Mouse (Mus musculus) forebrain, postnatal 0 days (tissue): ENCODE results near the gene Rtn2. TPM values are rescaled to one million over a fixed set of nuclear protein-coding genes. Genes with fewer than 3 reads are reported as not detected.

Experiments used
- ATAC-seq: fragments of 200-750 bp; cut with Nextera tagmentation; 2 replicates; pipeline ENCODE4 v1.8.0; 2017; ENCODE audit warnings: mild to moderate bottlenecking, moderate library complexity
- DNase-seq: peaks from one replicate; pipeline ENCODE4 v3.0.0-alpha.2; 2015
- H3K27ac ChIP-seq: fragments of 300-500 bp; sonication (generic); 2 replicates; pipeline ENCODE4 v1.5.1; 2014; ENCODE audit warnings: low read depth, mild to moderate bottlenecking, antibody characterized with exemption, low read length, moderate library complexity, mixed read lengths
- H3K27me3 ChIP-seq: fragments of 300-500 bp; sonication (generic); 2 replicates; pipeline ENCODE4 v1.6.1; 2014; ENCODE audit warnings: mild to moderate bottlenecking, low read length, mixed read lengths; ENCODE audit not compliant: insufficient read depth
- H3K36me3 ChIP-seq: fragments of 300-500 bp; sonication (generic); 2 replicates; pipeline ENCODE4 v1.6.1; 2014; ENCODE audit warnings: mild to moderate bottlenecking, moderate library complexity; ENCODE audit not compliant: insufficient read depth
- H3K4me1 ChIP-seq: fragments of 300-500 bp; sonication (generic); 2 replicates; pipeline ENCODE4 v1.6.1; 2014; ENCODE audit warnings: antibody characterized with exemption; ENCODE audit not compliant: insufficient read depth
- H3K4me2 ChIP-seq: fragments of 300-500 bp; sonication (generic); 2 replicates; pipeline ENCODE4 v1.6.1; 2014; ENCODE audit warnings: low read depth, mild to moderate bottlenecking, moderate library complexity
- H3K4me3 ChIP-seq: fragments of 300-500 bp; sonication (generic); 2 replicates; pipeline ENCODE4 v1.5.1; 2014; ENCODE audit warnings: low read depth, low read length, mixed read lengths
- H3K9ac ChIP-seq: fragments of 300-500 bp; sonication (generic); 2 replicates; pipeline ENCODE4 v1.6.1; 2014; ENCODE audit warnings: mild to moderate bottlenecking
- H3K9me3 ChIP-seq: fragments of 300-500 bp; sonication (generic); 2 replicates; pipeline ENCODE4 v1.6.1; 2016; ENCODE audit warnings: low read length
- CTCF ChIP-seq: sonication (generic); IDR thresholded peaks from 2 replicates; pipeline ENCODE4 v1.5.1; 2016; ENCODE audit warnings: antibody characterized with exemption, control low read depth, low read depth
- WGBS: fragments of 180-500 bp; shearing (Covaris S2); extraction: QIAGEN DNeasy Blood & Tissue Kit; methylation state at CpG from one replicate; pipeline ENCODE4 v1.1.7; 2014; 5-methylcytosine and 5-hydroxymethylcytosine counted together
- polyA plus RNA-seq: library from polyadenylated mRNA; unstranded; fragments of >200 nt; fragmentation: Nextera tagmentation; extraction: Ambion mirVana; gene quantifications from 2 replicates; pipeline ENCODE4 v1.2.1, GENCODE M21; 2015
- total RNA-seq: library from RNA; depleted of rRNA; stranded (reverse); fragments of >200 nt; gene quantifications from 2 replicates; pipeline ENCODE4 v1.2.3, GENCODE M21; 2014

The Rtn2 gene
- total and polyA plus RNA-seq, 2 experiments from 2014 or later: 126 to 154 TPM

- H3K27ac ChIP-seq: no peak overlapping the region
- peaks cover 19% of the 10 kb centered on the region for H3K27me3 ChIP-seq
- H3K4me1 ChIP-seq: peaks cover 11% of the 10 kb centered on the region
- H3K9me3 ChIP-seq: no peaks in the 10 kb centered on the region
- H3K9ac ChIP-seq: no peak overlapping the region; the same call in 1 of the 2 replicates
- H3K4me3 ChIP-seq: peak overlapping the region; percentile 29
- no peaks in the 10 kb centered on the region for H3K36me3 ChIP-seq
- no peak for DNase-seq
- no peak for TF ChIP-seq CTCF
- WGBS: 2% methylated on average over 48 of the region's 48 CpGs
- H3K4me2 ChIP-seq: peak overlapping the region; percentile 47
- no peak for ATAC-seq
Observed at GRCm38 (mm10) chr7:19304501-19305412, 22.3 kb downstream of the Rtn2 start.

GRCm38 (mm10) chr7:19305413-19305735 lies 22.9 kb downstream of the Rtn2 start:
- H3K4me2 ChIP-seq: peak overlapping the region; percentile 47; the same call in 1 of the 2 replicates
- H3K27me3 ChIP-seq: peaks cover 19% of the 10 kb centered on the region
- peaks cover 11% of the 10 kb centered on the region for H3K4me1 ChIP-seq
- no peak overlapping the region for H3K9ac ChIP-seq
- H3K4me3 ChIP-seq: peak overlapping the region; percentile 29; the same call in 1 of the 2 replicates
- no peaks in the 10 kb centered on the region for H3K36me3 ChIP-seq
- WGBS: 6% methylated on average over 6 of the region's 6 CpGs
- H3K9me3 ChIP-seq: no peaks in the 10 kb centered on the region
- no peak overlapping the region for H3K27ac ChIP-seq
- DNase-seq (no peak), ATAC-seq (no peak)
- no peak for TF ChIP-seq CTCF

GRCm38 (mm10) chr7:19305796-19306765 lies 23.7 kb downstream of the Rtn2 start:
- Histone ChIP-seq H3K4me1 (peaks cover 11% of the 10 kb centered on the region), H3K4me2 (no peak overlapping the region), H3K36me3 (no peaks in the 10 kb centered on the region), H3K9me3 (no peaks in the 10 kb centered on the region), H3K4me3 (no peak overlapping the region), H3K27me3 (peaks cover 19% of the 10 kb centered on the region), H3K27ac (no peak overlapping the region), H3K9ac (no peak overlapping the region)
- no peak for DNase-seq
- 46% methylated on average over 16 of the region's 16 CpGs for WGBS
- no peak for TF ChIP-seq CTCF
- ATAC-seq: no peak

GRCm38 (mm10) chr7:19306819-19307738 lies 24.7 kb downstream of the Rtn2 start:
- DNase-seq (no peak), ATAC-seq (no peak)
- Histone ChIP-seq H3K4me2 (peak overlapping the region; percentile 94; the same call in 1 of the 2 replicates), H3K4me3 (no peak overlapping the region), H3K36me3 (no peaks in the 10 kb centered on the region), H3K9me3 (no peaks in the 10 kb centered on the region), H3K27me3 (peaks cover 24% of the 10 kb centered on the region), H3K27ac (no peak overlapping the region), H3K9ac (no peak overlapping the region), H3K4me1 (peaks cover 11% of the 10 kb centered on the region)
- WGBS: 70% methylated on average over 25 of the region's 25 CpGs
- no peak for TF ChIP-seq CTCF

DNA sequence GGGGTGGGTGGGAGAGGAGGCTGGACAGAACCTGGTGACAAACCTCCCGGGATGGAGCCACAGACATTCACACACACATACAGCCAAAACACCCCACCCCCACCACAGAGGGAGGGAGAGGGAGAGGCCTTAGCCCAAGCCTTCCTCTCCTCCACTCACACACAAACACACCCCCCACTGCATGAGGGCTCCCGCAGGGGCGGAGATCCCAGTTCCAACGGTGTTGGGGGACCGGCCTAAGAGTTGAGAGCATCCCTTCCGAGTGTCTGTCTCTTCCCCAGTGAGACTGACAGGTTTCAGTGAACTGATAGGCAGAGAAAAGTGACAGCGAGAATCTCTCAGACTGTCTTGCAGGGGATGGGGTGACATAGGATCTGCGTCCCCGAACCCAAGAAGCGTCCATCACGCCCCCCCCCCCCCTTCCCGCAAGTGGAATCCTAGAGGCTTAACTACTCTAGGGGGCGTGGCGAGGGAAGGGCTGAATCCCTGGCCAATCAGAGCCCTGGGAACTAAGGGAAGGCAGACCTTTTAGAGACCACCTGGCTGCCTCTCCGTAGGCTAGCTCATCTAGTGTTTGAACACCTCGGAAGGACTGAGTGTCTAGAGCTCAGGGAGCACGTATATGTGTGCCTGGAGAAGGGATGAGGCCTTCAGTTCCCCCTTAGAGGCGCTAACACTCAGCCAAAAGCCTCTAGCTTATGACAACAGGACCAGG lies 25.5 kb downstream of the Rtn2 start:
- WGBS: 6% methylated on average over 18 of the region's 18 CpGs
- H3K27me3 ChIP-seq: peaks cover 24% of the 10 kb centered on the region
- peak overlapping the region; percentile 94 for H3K4me2 ChIP-seq
- peak overlapping the region; percentile 53 for H3K9ac ChIP-seq
- H3K36me3 ChIP-seq: no peaks in the 10 kb centered on the region
- DNase-seq (peak; percentile 80), ATAC-seq (peak; percentile 67)
- peaks cover 11% of the 10 kb centered on the region for H3K4me1 ChIP-seq
- no peaks in the 10 kb centered on the region for H3K9me3 ChIP-seq
- TF ChIP-seq CTCF: no peak
- peak overlapping the region; percentile 60 for H3K4me3 ChIP-seq
- peak overlapping the region; percentile 60; the same call in 1 of the 2 replicates for H3K27ac ChIP-seq
